Mouse (Mus musculus): Measurements from ENCODE around the gene Gm20388.

DNA sequence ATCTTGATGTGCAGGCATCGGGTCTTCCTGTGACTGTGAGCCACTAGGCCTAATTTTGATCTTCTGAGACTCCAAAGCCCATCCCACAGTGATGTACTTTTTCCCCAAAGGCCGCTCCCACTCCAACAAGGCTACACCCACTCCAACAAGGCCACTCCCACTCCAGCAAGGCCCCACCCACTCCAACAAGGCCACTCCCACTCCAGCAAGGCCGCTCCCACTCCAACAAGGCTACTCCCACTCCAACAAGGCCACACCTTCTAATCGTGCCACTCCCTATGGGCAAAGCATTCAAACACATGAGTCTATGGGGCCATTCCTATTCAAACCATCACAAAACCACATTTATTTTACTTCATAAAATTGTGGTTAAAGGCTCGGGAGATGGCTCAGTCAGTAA lies 4179.8 kb downstream of the Gm20388 start:
- TF ChIP-seq CTCF (IDR thresholded peaks at IDR 0.05; ENCODE audit: insufficient read depth, low read depth, low read length) (no peak), POLR2A (IDR thresholded peaks at IDR 0.05; ENCODE audit: insufficient read depth, low read depth, low read length) (no peak)

Measured in olfactory bulb, adult 2 months (tissue).